Mouse (Mus musculus): ENCODE measurements around the gene Snrpd2.
"Not testable (repeated sequence)": the region's sequence is repeated elsewhere in the genome, so short reads cannot be mapped to it uniquely, and the experiment has no call there.

Gene Snrpd2

DNA sequence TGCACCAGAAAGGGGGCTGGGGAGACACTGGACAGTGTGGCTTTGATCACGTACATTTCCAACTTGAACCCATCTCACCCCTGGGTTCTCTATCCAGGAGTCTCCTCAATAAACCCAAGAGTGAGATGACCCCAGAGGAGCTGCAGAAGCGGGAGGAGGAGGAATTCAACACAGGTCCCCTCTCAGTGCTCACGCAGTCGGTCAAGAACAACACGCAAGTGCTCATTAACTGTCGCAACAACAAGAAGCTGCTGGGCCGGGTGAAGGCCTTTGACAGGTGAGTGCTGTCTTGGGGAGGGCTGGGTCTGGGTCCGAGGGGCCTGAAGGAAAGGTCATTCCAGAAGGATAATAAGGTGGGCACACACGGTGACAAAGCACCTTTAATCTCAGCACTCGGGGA, 1.6 kb downstream of the Snrpd2 start:
- not testable (repeated sequence) for DNase-seq

DNA sequence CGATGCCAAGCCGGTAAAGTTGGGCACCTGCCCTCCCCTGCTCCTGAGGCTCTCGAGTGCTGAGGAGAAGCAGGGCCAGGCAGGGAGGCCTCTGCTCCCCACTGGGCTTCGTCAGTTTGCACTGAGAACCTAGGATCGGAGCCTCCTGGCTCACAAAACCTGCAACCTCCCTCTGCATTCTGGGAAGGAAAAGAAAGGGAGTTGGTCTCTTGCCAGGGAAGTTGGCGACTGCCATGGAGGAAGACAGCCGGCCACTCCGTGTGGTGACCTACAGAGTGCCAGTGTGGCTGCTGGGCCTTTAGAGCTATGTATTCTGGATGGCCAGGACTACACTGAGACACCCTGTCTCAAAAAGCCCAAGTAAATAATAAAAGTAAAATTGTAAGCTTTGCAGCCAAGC, 5.3 kb downstream of the Snrpd2 start:
- DNase-seq: no peak

DNA sequence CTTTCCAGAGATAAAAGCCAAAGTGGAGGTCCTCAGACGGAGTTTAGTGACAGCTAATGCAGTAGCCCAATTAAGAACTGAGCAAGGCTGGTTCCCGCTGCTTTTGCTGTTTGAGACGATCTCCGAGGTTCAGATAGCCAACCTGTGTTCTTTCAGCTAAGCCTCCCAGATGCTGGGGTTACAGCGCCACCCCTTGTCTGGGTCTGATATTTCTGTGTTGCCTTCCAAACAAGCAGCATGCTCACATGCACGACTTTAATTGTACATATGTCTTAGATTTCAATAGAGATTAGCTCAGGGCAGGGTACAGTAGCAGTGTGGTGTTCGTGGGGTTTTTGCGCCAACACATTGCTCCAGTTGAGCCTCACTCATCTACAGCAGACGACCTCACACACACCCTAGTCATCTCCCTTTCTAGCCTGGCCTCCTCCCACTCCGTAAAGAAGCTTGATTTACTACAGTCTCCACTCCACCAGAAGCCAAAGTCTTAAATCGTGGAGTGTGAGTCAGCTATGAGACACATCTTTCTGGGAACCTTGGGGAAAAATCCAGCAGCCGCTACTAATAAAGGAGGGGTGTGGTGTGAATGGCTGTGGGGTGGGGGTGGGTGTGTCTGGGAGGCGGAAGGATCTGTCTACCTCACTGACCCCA, 6.4 kb downstream of the Snrpd2 start:
- no peak for DNase-seq

DNA sequence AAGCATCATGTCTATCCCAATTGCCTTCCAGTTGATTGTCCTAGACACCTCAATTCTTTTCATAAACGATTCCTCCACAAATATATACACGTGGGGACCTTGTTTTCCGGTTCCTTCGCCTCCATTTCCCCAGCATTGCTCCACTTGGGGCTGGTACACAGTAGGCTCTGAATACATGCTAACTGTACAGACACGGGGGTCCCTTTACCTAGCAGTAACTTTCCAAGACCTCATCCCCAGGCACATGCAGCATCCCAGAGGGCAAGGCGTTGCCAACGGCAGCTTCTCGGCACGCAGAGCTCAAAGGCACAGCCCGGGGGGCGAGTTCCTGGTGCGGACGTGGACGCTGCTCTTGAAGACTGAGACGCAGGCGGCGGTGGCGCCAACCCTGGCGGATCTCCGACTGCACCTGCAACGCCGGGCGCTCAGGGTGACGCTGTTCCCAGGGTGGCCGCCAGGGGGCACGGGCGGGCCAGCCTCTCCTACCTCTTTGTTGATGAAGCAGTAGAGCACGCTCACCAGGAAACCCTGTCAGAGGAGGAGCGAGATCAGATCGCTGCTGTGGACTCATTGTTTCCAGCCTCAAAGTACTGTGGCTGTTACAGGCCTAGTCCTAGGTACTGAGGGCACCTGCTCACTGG, 7.8 kb downstream of the Snrpd2 start:
- DNase-seq: peak; percentile 91 to 94

DNA sequence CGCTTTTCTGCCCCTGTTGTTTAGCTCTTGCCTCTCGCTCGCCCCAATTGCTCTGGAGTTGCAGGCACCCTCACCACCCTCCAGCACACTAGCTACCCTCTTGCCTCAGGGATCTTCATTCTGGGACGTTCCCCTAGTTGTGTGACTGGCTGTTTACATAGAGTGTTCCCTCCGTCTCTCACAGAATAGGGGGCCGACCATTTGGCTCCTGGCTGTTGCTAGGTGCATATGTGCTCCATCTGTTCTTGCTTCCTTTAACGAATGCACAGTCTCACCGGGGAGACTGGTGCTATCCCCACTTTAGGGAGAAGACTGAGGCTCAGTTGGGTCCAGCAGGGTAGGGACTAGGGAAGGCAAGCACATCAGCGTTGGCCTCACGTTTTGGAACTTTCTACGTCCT, 9.1 kb downstream of the Snrpd2 start:
- no peak for DNase-seq

DNA sequence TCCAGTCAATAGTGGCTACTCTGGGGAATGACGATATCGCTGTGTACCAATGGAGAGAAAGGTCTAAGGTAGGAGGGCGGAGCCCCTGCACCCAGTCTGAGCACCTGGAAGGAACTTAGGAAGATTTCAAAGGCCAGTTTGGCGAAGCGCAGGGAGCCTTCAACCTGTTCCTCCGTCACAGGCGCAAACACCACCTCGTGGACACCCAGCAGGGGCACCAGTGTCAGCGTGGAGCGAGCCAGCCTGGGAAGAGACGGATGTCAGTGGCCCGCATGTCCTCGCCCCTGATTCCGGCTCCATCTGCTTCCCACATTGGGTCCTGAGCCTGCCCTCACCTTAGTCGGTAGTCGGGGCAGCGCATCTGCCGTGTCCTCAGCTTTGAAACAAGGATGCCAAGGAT, 9.9 kb downstream of the Snrpd2 start:
- DNase-seq: no peak

DNA sequence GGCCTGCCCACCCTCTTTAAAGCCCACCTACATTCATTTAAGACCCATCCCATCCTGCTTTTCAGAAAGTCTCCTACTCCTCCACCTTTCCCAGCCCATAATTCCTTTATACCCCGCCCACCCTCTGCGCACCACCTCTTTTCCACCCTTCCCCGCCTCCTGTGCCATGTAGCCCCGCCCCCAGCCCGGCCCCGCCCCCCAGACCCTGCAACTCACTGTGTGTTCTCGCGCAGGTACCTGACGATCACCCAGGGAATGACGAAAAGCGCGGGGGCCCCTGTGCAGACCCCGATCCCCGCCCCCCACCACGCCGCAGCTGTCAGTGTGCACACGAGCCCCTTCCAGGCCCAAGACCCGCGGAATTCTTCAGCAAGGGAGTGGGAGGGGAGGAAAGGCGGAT, 10.6 kb downstream of the Snrpd2 start:
- peak in 1 of 2 experiments; percentile 40 for DNase-seq

DNA sequence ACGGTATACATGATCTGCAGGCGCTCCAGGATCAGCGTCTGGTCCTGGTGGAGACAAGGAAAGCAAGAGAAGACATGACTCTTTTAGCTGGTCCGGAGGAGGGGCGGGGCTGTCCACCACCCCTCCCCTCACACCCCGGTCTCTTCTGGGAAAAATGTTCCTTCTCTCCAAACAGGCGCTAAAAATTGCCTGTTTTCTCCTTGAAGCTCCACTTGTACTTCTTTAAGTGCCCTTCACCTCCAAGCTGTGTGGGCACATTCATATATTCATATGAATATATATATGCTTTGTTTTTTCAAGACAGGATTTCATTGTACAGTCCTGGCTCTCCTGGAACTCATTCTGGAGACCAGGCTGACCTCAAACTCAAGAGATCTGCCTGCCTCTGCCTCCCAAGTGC, 13.4 kb downstream of the Snrpd2 start:
- DNase-seq: no peak

DNA sequence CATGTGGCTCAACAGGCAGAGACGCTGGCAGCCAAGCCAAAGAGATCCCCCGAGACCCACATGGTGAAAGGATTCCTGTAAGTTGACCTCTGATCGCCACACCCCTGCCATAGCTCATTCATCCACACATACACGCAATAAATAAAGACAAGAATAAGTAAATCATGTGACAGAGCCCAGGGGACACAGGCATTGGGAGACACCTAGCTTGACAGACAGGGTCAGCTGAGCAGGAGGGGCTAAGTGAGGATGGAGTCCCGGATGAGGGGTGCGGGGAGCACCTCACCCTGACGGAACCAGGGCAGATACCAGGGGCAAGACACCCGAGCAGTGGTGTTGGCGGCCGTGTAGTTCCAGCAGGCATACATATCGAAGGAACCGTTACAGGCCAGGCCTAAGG, 14.2 kb downstream of the Snrpd2 start:
- no peak for DNase-seq

DNA sequence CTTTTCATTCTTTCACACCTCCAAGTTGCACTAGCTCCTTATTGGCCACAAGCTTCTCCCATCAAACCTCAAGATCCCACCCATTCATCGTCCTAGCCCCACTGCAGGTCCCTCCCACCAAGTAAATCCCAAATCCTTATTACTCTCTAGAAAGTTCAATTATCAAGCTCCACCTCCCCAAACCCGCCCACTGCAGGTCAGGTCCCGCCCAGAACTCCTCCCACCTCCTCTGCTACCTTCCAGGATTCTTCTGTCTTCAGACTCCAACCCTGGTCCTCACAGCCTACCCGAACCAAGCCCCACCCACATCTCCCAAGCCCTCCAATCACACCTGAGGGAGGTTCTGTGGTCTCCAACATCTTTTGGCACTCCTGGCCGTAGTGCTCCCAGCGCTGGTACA, 14.7 kb downstream of the Snrpd2 start:
- peak; percentile 46 to 59 for DNase-seq

DNA sequence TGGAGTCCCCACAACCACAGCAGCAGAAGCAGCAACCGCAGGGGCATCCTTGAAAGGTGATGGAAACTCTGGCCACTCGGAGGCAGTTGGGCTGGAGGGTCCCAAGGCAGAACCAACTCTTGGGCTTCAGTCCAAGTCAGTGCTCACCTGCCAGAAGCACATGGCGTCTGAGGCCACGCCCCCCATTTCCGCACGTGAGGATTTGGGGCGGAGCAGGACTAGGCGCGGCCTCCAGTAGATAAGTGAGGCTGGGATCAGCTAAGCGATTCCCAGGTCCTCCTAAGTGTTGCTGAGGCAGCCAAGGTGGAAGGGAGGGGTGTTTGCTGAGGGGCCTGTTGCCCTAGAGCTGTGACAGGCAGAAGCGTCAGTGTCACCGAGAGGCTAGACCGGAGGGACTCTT, 15.5 kb downstream of the Snrpd2 start:
- DNase-seq: peak in 1 of 2 experiments; percentile 34

DNA sequence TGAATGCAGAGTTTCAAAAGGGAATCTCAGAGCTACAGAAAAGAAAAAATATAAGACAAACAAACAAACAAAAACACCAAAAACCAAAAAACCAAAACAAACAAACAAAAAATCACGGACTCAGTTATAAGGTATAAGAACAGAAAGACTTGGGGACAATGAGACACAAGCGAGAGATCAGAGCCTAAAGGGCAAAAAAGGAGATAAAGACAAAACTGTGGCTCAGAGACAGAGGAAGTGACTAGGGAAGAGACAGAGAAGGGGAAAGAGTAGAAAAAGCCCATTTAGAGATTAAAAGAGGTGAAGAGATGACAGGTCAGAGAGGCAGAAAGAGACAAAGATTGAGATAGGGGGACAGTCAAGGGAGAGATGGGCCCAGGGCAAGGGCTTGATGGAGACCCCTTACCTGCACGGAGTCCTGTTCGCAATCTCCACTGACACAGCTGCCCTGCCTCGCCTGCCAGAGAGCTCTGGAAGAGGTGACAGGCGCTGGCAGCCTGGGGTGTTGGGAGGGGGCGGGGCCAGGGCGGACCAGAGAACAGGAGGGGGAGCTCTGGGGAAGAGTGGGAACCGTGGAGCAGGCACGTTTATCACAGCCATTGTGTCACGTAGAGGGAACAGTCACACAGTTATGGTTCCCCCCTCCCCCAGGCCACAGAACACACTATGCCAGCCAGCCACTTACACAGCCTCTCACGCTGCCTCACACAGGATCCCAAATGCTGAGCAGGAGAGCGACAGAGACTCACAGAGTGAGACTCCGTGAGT, 16.3 kb downstream of the Snrpd2 start, which contains the start of gene Gipr:
TSS of gene Gipr (minus strand) at position 472 of the 768 bp plus-strand sequence.
- peak in 1 of 2 experiments; percentile 38 for DNase-seq

DNA sequence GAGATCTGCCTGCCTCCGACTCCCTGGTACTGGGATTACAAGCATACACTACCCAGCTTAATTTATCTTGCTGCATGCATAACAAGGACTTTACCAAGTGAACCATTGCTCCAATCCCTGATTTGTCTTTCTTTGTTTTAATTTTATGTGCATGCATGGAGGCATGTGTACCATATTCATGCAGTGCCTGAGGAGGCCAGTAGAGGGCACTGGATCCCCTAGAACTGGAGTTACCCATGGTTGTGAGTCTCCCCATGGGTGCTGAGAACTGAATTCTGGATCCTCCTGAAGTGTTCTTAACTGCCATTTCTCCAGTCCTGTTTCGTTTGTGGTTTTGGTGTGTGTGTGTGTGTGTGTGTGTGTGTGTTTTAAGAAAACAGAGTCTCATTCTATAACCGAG, 17.5 kb downstream of the Snrpd2 start:
- DNase-seq: no peak

DNA sequence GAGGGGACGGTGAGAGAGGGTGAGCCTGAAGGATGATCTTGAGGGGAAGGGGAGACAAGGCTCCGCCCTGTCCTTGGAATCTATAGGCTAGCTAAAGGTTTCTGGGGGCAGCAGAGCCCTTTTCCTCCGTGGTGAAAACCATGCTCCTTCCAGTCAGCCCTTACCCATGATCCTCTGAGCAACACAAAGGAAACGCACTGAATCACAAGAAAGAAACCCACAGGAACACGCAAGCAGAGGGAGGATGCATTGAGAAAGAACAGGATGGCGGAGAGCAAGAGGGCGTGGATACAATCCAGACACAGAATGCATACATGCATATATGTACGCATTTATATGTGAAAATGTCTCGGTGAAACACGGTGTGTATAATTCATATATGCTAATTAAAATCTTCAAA, 20.0 kb downstream of the Snrpd2 start:
- no peak for DNase-seq

DNA sequence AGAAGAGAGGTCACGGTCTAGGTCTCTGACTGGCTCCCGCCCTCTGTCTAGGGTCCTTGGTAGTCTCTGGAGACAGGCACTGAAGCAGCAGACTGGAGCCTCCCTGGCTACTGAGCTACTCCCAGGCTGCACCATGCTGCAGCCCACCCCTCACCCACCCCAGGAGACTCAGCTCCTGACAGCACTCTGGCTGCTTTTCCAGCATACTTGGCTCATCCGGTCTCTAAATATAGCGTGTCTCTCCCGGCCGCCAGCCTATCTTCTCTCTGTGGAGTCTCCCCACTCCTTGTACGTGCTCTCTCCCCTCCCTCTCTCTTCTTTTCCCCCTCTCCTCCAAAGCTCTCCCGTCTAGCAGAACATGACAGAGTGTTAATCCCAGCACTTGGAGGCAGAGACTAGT, 20.6 kb downstream of the Snrpd2 start:
- no peak for DNase-seq

DNA sequence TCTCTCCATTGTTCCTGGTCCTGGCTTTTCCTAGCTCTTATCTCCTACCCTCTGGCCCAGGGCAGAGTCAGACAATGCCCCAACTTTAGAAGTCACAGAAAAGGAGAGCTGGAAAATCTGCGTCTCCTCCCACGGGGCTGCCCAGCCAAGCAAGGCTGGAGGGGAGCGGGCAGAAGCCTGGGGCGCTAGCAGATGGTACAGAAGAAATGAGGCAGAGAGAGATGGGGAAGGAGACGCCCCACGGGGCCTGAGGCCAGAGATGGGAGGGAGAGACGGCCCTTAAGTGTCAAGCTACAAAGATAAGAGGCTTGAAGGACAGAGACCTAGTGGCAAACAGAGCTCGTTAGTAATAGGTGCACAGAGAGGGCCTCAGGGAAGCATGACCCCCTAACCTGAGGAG, 22.3 kb downstream of the Snrpd2 start:
- DNase-seq: no peak

DNA sequence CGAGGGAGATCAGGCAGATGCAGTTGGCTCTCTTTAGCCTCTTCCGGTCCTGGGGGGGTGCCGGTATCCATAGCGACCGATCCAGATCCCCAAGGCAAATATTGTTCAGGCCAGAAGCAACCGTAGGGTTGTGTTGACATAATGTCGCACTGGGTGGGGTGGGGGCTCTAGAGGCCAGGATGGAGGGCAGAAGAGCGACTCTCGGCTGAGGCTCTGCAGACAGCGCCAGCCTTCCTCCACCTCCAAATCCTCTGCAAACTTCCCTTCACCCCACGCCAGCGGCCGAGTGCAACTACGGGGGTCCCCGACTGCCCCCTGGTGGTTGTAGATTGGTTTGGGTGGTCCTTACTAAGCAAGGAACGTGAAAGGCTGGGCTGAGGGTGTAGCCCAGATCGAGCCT, 23.4 kb downstream of the Snrpd2 start:
- peak; percentile 83 to 89 for DNase-seq

DNA sequence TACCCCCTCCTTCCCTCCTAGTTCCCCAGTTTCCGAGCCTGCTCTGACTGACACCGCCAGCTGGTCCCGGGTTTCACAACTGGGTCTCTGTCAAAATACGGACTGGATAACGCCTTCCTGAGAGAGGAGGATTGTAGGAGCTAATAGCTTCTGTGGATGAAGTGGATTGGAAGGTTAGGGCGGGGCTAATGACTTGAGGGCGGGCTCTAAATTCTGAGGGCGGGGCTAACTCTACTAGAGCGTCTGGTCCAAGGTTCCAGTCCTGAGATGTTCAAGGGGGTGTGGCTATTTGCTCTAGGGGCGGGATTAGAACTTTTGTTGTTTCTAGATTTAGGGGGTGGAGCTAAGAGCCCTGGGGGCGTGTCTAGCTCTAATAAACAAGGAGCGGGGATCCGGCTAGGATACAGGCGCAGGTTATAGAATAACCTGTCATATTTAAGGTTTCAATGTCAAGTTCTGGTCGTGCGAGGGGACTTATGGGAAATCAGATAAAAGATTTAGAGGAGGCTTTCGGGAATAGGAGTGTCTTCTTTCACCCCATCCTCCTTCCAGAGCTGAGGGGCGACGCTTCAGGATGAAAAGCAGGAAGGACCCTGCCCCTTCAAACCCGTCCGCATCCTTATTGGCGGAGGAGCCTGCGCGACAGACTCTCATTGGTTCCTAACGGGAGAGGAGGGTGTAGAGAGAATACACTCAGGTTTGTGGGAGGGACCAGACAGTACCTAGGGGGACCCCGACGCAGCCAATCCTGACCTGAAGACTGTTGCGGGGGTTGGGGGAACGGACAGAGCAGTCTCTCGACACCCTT, 26.4 kb downstream of the Snrpd2 start, which contains the start of gene Eml2:
TSS of gene Eml2 (plus strand) at position 714 of the 808 bp plus-strand sequence.
- peak; percentile 47 to 51 for DNase-seq

DNA sequence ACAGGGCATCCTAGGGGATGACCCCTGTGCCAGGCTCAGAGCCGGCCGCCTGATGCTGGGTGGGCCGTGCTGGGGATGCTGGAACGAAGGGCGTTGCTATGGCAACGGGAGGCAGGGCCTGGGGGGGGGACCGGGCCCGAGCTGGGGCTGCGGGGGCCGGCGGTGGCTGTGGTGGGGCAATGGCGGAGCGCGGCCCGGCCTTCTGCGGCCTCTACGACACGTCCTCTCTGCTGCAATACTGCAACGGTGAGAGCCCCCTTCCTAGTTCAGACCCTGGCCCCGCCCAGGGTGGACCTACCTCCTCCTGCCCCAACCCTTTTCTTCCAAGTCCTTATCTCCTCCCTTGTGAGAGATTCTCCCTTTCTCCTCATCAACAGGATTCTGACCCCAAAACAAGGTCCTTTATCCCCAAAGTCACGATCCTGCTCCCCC, 27.0 kb downstream of the Snrpd2 start:
- DNase-seq: no peak

DNA sequence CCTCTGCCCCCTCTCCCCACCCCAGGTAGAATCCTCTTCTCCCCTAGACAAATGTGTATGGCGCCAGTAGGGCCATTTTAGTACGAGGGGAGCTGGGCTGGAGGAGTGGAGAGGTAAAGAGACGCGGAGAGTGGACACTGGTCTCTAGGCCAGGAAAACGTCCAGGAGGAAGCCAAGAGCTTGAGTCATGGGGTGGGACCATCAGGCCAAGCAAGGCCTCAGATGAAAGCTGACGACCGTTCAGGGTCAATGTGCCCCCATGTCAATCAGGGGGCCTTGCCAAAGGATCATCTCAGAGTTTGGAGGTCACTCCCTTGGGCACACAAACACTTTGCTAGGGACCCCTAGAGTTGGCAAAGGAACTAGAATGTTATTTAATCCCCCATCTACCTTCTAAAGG, 27.7 kb downstream of the Snrpd2 start:
- no peak for DNase-seq

DNA sequence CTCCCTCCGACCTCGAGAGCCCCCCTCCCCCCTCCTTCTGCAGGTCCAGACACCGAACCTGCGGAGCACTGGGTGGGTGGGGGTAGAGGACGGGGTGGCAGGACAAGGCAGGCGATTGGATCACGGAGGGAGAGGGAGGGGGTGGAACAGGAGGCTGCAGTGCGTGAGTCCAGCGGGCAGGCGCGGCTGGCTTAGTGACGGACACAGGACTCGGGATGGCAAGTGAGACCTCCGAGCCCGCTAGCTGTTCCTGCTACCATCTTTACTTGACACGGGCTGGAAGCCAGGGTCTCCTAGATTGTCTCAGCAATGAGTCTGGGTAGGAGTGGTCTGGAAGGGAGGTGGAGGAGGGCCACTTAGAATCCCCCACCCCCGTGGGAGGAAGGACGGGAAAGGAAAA, 28.5 kb downstream of the Snrpd2 start:
- DNase-seq: no peak

DNA sequence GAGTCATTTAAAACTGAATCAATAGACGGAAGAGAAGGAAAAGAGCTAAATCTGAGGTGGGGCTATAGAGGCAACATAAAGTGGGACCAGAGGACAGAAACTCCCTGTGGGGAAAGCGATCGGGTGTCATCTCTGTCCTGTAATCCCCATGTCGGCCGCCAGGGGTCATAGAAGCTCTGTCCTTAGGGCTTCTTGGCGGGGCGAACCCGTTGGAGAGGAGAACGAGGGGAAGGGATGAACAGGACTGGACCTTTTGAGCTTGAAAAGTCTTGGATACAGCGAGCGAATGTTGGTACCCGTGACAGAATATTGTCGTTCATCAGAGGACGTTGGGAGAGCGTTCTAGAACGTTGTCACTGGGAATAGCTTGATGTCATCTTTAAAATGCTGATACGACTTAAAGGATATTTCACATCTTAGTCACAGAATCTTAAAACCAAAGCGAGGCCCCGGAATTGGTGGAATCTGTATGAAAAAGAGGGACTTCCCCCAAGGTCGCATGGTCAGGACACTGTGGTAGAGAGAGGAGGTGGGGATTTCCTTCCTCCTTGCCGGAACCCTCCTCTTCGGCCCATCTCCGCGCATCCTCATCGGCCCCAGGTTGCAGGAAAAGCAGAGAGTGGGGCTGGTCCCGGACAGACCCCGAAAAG, 29.0 kb downstream of the Snrpd2 start:
- peak; percentile 58 to 81 for DNase-seq

DNA sequence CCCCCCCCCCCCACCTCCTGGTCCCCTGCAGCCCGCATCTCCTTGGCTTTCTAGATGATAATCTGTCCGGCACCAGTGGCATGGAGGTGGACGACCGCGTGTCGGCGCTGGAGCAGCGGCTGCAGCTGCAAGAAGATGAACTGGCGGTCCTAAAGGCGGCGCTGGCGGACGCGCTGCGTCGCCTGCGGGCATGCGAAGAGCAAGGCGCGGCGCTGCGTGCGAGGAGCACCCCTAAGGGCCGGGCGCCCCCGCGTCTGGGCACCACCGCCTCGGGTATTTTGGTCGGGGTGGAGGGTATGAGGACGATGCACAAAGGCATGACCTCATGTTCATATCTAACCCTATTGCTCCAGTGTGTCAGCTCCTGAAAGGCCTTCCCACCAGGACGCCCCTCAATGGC, 29.7 kb downstream of the Snrpd2 start:
- DNase-seq: peak; percentile 80
